Mouse (Mus musculus) erythroblast, embryonic 14.5 days (primary cell): ENCODE data around the gene Rundc3a.

Experiments used
- GATA1 ChIP-seq: IDR thresholded peaks from 2 replicates; pipeline ENCODE4 v1.6.1; 2012; ENCODE audit warnings: low read length, inconsistent platforms, mixed read lengths
- TAL1 ChIP-seq: IDR thresholded peaks from 3 replicates; pipeline ENCODE4 v1.6.1; 2012; ENCODE audit warnings: low read length, inconsistent platforms, mixed read lengths

- TF ChIP-seq GATA1 = no peak
- TF ChIP-seq TAL1 = no peak
Observed at GRCm38 (mm10) chr11:102411061-102411460, 17.9 kb downstream of the Rundc3a start.
